In genomic region chr11:51917951-51918350, GRCm38 (mm10) we compare ENCODE assay signal across 10 mouse cellular contexts. TPM values are rescaled to one million over a fixed set of nuclear protein-coding genes. Genes with fewer than 3 reads are reported as not detected.
DNase-seq lines count a peak whose midpoint lies in the region; TF ChIP-seq lines count a peak whose summit lies in the region.
"Had no signal": no experiment of that assay in that cellular context is flagged by ENCODE, and none has a peak within 500 bp of the region (broad histone marks: within the 10 kb centered on the region; RNA-seq: fewer than 3 reads in every experiment).

No protein-coding gene starts in this region.

- no peak overlapping the region for H3K4me3 ChIP-seq in myocyte
- H3K4me3 ChIP-seq in layer of hippocampus, adult 2 months, result no peak overlapping the region
- H3K4me3 ChIP-seq: hindbrain, embryonic 15.5 days; limb, embryonic 13.5 days had no signal

- peak overlapping the region; percentile 26 for H3K4me2 ChIP-seq in myocyte (ENCODE audit: low read depth)
- H3K4me2 ChIP-seq: hindbrain, embryonic 15.5 days; limb, embryonic 13.5 days had no signal

- H3K36me3 ChIP-seq in myocyte (ENCODE audit: control insufficient read depth, insufficient read depth), result no peaks in the 10 kb centered on the region
- H3K36me3 ChIP-seq: hindbrain, embryonic 15.5 days; limb, embryonic 13.5 days had no signal

- TF ChIP-seq CTCF in layer of hippocampus, adult 2 months (conservative IDR thresholded peaks at IDR 0.05), result no peak

- H3K79me2 ChIP-seq in myocyte (ENCODE audit: control insufficient read depth, insufficient read depth), result no peaks in the 10 kb centered on the region

- no peaks in the 10 kb centered on the region for H3K27me3 ChIP-seq in myocyte (ENCODE audit: control insufficient read depth, insufficient read depth, insufficient read length)
- H3K27me3 ChIP-seq: hindbrain, embryonic 15.5 days; limb, embryonic 13.5 days had no signal

- H3K27ac ChIP-seq in layer of hippocampus, adult 2 months, result no peak overlapping the region
- H3K27ac ChIP-seq: hindbrain, embryonic 15.5 days; limb, embryonic 13.5 days had no signal

- DNase-seq in kidney, adult 11 months, result peak; percentile 19
- DNase-seq in kidney, adult 18-20 months, result no peak
- DNase-seq in brain, adult 2 months (ENCODE audit: low read depth, low spot score), result peak; percentile 16
- DNase-seq in kidney, postnatal 25 days, result peak; percentile 29 to 70
- DNase-seq in testis, postnatal 14 days (ENCODE audit: low spot score), result no peak
- DNase-seq in layer of hippocampus, adult 2 months (ENCODE audit: low spot score in 2 of 2), result no peak
- DNase-seq: right cerebral cortex, postnatal 4 days had no signal

- no peak overlapping the region for H3ac ChIP-seq in myocyte (ENCODE audit: control insufficient read depth, insufficient read length)

- TF ChIP-seq POLR2A in myocyte (IDR thresholded peaks at IDR 0.05; ENCODE audit: insufficient read length, low read depth), result no peak

TF ChIP-seq in myocyte, 11 proteins besides CTCF, POLR2A, EP300 and RAD21:
- TF ChIP-seq TCF12 (IDR thresholded peaks at IDR 0.05; ENCODE audit: insufficient read depth, poor library complexity, severe bottlenecking), result no peak
- peak in 1 of 3 experiments; percentile 48 for TF ChIP-seq MYOG (IDR thresholded peaks at IDR 0.05; ENCODE audit: control insufficient read depth in 1 of 3, insufficient read depth in 1 of 3, insufficient read length in 2 of 3, low read depth in 2 of 3)
- peak in 2 of 3 experiments; percentile 65 to 83 for TF ChIP-seq MYOD1 (IDR thresholded peaks at IDR 0.05; ENCODE audit: control insufficient read depth in 1 of 3, insufficient read length in 2 of 3, low read depth in 2 of 3)

RNA-seq across cellular contexts. Expression of gene Cdkn2aipnl, which starts 49.5 kb away (rescaled TPM):
- polyA plus RNA-seq in myocyte (2012; fragmentation: generic; extraction: Trizol), result 31.8 TPM
- total RNA-seq in layer of hippocampus, adult 2 months (2021), result 10 to 100 TPM; 34.2 to 37.6 TPM

Comparison
In these comparisons a context has a peak if more than half of its experiments do, and no peak if none do; other contexts are left out.
1. DNase-seq: peak in kidney, adult 11 months (single experiment), brain, adult 2 months (single experiment) and kidney, postnatal 25 days (2 of 2); none in kidney, adult 18-20 months (single experiment), testis, postnatal 14 days (single experiment) and layer of hippocampus, adult 2 months (0 of 2).